Mouse (Mus musculus): ENCODE results near the gene Bcan.

Gene Bcan

GRCm38 (mm10) chr3:87996971-87997614, 2.9 kb downstream of the Bcan start:
- no peak for DNase-seq

GRCm38 (mm10) chr3:87996401-87996800, 3.6 kb downstream of the Bcan start:
- no peak for DNase-seq

GRCm38 (mm10) chr3:87995331-87995730, 4.7 kb downstream of the Bcan start:
- no peak for DNase-seq

- peak; percentile 83 for DNase-seq
Observed at GRCm38 (mm10) chr3:87993436-87993835, 6.6 kb downstream of the Bcan start.

GRCm38 (mm10) chr3:87989935-87990334, 10.1 kb downstream of the Bcan start:
- no peak for DNase-seq

- peak; percentile 53 for DNase-seq
Observed at GRCm38 (mm10) chr3:87988068-87988467, 12.0 kb downstream of the Bcan start.

- peak; percentile 68 for DNase-seq
Observed at GRCm38 (mm10) chr3:87987633-87988032, 12.4 kb downstream of the Bcan start.

- peak; percentile 99 for DNase-seq
Observed at GRCm38 (mm10) chr3:87986868-87987267, 13.2 kb downstream of the Bcan start.

GRCm38 (mm10) chr3:87985505-87986320, 14.3 kb downstream of the Bcan start:
- DNase-seq = no peak

- no peak for DNase-seq
Observed at GRCm38 (mm10) chr3:87984094-87984493, 15.9 kb downstream of the Bcan start.

- no peak for DNase-seq
Observed at GRCm38 (mm10) chr3:87983627-87984026, 16.4 kb downstream of the Bcan start.

GRCm38 (mm10) chr3:87982836-87983601, 17.0 kb downstream of the Bcan start:
- peak; percentile 41 for DNase-seq

GRCm38 (mm10) chr3:87981894-87982835, 17.9 kb downstream of the Bcan start:
- DNase-seq = no peak

- DNase-seq = no peak
Observed at GRCm38 (mm10) chr3:87981214-87981760, 18.7 kb downstream of the Bcan start.

GRCm38 (mm10) chr3:87980728-87981127, 19.3 kb downstream of the Bcan start:
- DNase-seq = no peak

- DNase-seq = no peak
Observed at GRCm38 (mm10) chr3:87980085-87980484, 19.9 kb downstream of the Bcan start.

GRCm38 (mm10) chr3:87979493-87979892, 20.5 kb downstream of the Bcan start:
- DNase-seq = no peak

- no peak for DNase-seq
Observed at GRCm38 (mm10) chr3:87974381-87974987, 25.5 kb downstream of the Bcan start.

- no peak for DNase-seq
Observed at GRCm38 (mm10) chr3:87973593-87974380, 26.2 kb downstream of the Bcan start.

GRCm38 (mm10) chr3:87972776-87973175, 27.3 kb downstream of the Bcan start:
- no peak for DNase-seq

GRCm38 (mm10) chr3:87972203-87972664, 27.8 kb downstream of the Bcan start:
- no peak for DNase-seq

Measured in thymus, postnatal 4 days (tissue).